Mouse (Mus musculus) forebrain, embryonic 14.5 days (tissue): ENCODE data around the gene Gorab. TPM values are rescaled to one million over a fixed set of nuclear protein-coding genes. Genes with fewer than 3 reads are reported as not detected.

ENCODE experiments used
- ATAC-seq: fragments of 200-750 bp; cut with Nextera tagmentation; 2 replicates; pipeline ENCODE4 v1.8.0; 2017; ENCODE audit warnings: mild to moderate bottlenecking, moderate library complexity
- DNase-seq: peaks from one replicate; pipeline ENCODE4 v3.0.0-alpha.2; 2015; ENCODE audit warnings: low spot score
- H3K27ac ChIP-seq: fragments of 300-500 bp; sonication (generic); 2 replicates; pipeline ENCODE4 v1.5.1; 2014; ENCODE audit warnings: low read depth, mild to moderate bottlenecking, control low read depth, low read length, moderate library complexity
- H3K27me3 ChIP-seq: fragments of 300-500 bp; sonication (generic); replicated peaks from 2 replicates; pipeline ENCODE4 v1.6.1; 2014; ENCODE audit warnings: low read length, control low read depth, mixed read lengths; ENCODE audit not compliant: control insufficient read depth, insufficient read depth
- H3K36me3 ChIP-seq: fragments of 300-500 bp; sonication (generic); 2 replicates; pipeline ENCODE4 v1.6.1; 2014; ENCODE audit warnings: low read length, control low read depth; ENCODE audit not compliant: control insufficient read depth, insufficient read depth
- H3K4me1 ChIP-seq: fragments of 300-500 bp; sonication (generic); 2 replicates; pipeline ENCODE4 v1.6.1; 2014; ENCODE audit warnings: antibody characterized with exemption, low read length, control low read depth; ENCODE audit not compliant: control insufficient read depth, insufficient read depth
- H3K4me2 ChIP-seq: fragments of 300-500 bp; sonication (generic); 2 replicates; pipeline ENCODE4 v1.6.1; 2014; ENCODE audit warnings: mild to moderate bottlenecking, control low read depth, low read length
- H3K4me3 ChIP-seq: fragments of 300-500 bp; sonication (generic); 2 replicates; pipeline ENCODE4 v1.5.1; 2014; ENCODE audit warnings: low read depth, low read length, control low read depth
- H3K9ac ChIP-seq: fragments of 300-500 bp; sonication (generic); 2 replicates; pipeline ENCODE4 v1.6.1; 2014; ENCODE audit warnings: mild to moderate bottlenecking, low read length, control low read depth, moderate library complexity
- H3K9me3 ChIP-seq: fragments of 300-500 bp; sonication (generic); replicated peaks from 2 replicates; pipeline ENCODE4 v1.6.1; 2016; ENCODE audit warnings: low read length, control low read depth, mixed read lengths; ENCODE audit not compliant: control insufficient read depth
- WGBS: fragments of 180-500 bp; shearing (Covaris S2); extraction: QIAGEN DNeasy Blood & Tissue Kit; methylation state at CpG from one replicate; pipeline ENCODE4 v1.1.7; 2014; 5-methylcytosine and 5-hydroxymethylcytosine counted together
- polyA plus RNA-seq: library from polyadenylated mRNA; unstranded; fragments of >200 nt; fragmentation: Nextera tagmentation; extraction: Ambion mirVana; gene quantifications from 2 replicates; pipeline ENCODE4 v1.2.1, GENCODE M21; 2014

The Gorab gene
- polyA plus RNA-seq, 1 experiment from 2014 or later: 23.6 TPM

DNA sequence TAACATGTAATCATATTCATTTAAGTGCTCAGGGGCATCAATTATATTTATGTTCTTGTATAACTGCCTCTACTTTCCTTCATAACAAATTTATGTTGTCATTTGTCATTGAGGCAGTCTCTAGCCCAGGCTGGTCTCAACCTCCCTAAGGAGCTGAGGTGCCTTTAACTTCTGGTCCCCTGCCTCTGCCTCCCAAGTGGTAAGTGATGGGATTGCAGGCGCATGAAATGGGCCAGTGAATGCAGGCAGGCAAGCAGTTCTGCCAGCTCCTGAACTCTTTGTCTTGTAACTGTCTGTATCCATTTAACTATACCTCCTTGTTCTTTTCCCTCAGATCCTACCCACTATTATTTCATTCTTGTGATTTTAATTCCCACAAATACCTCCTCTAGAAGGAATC lies 58.5 kb downstream of the Gorab start:
- no peak for ATAC-seq
- WGBS: 24% methylated on average over 1 of the region's 1 CpGs

DNA sequence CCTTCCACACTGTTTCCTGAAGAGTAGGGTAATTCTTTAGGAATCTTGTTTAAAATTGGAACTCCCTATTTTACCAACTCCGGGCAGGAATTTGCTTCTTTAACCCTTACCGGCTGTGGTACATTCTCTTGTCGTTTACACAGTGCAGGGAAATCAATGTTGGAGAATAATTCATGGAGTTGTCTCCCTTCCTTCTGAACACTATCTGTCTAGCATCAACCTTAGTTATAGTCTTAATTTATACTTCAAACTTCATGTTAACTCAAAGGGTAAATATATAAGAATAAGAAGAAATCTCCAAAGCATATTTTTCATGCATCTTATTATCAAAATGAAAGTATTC lies 64.3 kb downstream of the Gorab start:
- no peak overlapping the region for H3K4me2 ChIP-seq
- WGBS: 19% methylated on average over 3 of the region's 3 CpGs
- ATAC-seq: no peak

More for the DNA sequence above, 58.5 kb downstream of the Gorab start:
- no peaks in the 10 kb centered on the region for H3K27me3 ChIP-seq
- H3K9ac ChIP-seq: no peak overlapping the region
- no peaks in the 10 kb centered on the region for H3K9me3 ChIP-seq
- no peak for DNase-seq
- no peaks in the 10 kb centered on the region for H3K4me1 ChIP-seq
- H3K4me2 ChIP-seq: no peak overlapping the region
- H3K36me3 ChIP-seq: no peaks in the 10 kb centered on the region
- no peak overlapping the region for H3K4me3 ChIP-seq
- no peak overlapping the region for H3K27ac ChIP-seq

DNA sequence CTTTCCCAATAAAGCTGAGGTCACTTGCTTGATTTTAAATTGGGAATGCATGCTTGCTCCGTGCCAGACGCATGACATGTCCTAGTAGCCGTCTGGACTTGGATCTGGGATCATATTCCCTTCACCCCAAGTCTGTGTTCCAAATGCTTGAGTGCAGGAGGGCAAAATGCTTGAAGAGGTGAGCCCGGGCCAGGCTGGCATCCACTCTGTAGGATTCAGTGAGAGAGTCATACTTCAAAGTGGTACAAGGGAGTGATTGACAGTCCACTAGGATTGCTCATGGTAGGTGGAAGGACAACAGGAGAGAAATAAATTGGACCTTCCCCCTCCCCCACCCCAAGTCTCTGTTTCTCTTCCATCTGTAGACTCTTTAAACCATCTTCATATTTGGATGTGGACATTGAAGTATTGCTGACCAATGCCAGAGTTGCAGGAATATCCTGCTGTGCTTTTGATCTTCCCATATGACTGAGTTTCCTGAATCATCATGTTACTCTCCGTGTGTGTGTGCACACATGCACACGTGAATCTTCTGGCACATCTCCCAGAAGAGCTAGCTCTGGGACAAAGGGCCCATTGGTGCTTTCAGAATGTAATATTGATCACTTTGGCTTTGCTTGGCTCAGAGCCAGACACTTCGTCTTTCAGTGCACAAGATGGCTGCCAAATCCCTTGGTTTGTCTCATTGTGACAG lies 64.8 kb downstream of the Gorab start:
- no peak overlapping the region for H3K9ac ChIP-seq
- H3K36me3 ChIP-seq: no peaks in the 10 kb centered on the region
- ATAC-seq (peak; percentile 71), DNase-seq (peak; percentile 87)
- 36% methylated on average over 7 of the region's 7 CpGs for WGBS
- H3K27ac ChIP-seq: no peak overlapping the region
- no peak overlapping the region for H3K4me2 ChIP-seq
- no peak overlapping the region for H3K4me3 ChIP-seq
- peaks cover 7% of the 10 kb centered on the region for H3K4me1 ChIP-seq
- H3K9me3 ChIP-seq: no peaks in the 10 kb centered on the region
- no peaks in the 10 kb centered on the region for H3K27me3 ChIP-seq

More for the DNA sequence above, 64.3 kb downstream of the Gorab start:
- no peak for DNase-seq
- Histone ChIP-seq H3K27me3 (no peaks in the 10 kb centered on the region), H3K9me3 (no peaks in the 10 kb centered on the region), H3K4me1 (peaks cover 7% of the 10 kb centered on the region), H3K4me3 (no peak overlapping the region), H3K9ac (no peak overlapping the region), H3K36me3 (no peaks in the 10 kb centered on the region), H3K27ac (no peak overlapping the region)

- Histone ChIP-seq H3K9ac (no peak overlapping the region), H3K4me3 (no peak overlapping the region), H3K4me2 (no peak overlapping the region), H3K36me3 (no peaks in the 10 kb centered on the region), H3K27ac (no peak overlapping the region), H3K4me1 (peaks cover 7% of the 10 kb centered on the region), H3K9me3 (no peaks in the 10 kb centered on the region), H3K27me3 (no peaks in the 10 kb centered on the region)
- 54% methylated on average over 2 of the region's 2 CpGs for WGBS
- peak; percentile 79 for DNase-seq
- peak; percentile 72 for ATAC-seq
These were observed 65.6 kb downstream of the Gorab start for GRCm38 (mm10) chr1:163337821-163338220.

Other genes with a start within 250 kb of the Gorab start
- gene Prrx1, start 90.0 kb downstream of the Gorab start, polyA plus RNA-seq: 4.7 and 5.1 TPM in 2 replicates